Mouse (Mus musculus): ENCODE data around the gene Fmnl3. TPM values are rescaled to one million over a fixed set of nuclear protein-coding genes. Genes with fewer than 3 reads are reported as not detected.

The Fmnl3 gene
- polyA plus RNA-seq (2012; rRNA removed) = 25.0 and 32.9 TPM in 2 replicates

DNA sequence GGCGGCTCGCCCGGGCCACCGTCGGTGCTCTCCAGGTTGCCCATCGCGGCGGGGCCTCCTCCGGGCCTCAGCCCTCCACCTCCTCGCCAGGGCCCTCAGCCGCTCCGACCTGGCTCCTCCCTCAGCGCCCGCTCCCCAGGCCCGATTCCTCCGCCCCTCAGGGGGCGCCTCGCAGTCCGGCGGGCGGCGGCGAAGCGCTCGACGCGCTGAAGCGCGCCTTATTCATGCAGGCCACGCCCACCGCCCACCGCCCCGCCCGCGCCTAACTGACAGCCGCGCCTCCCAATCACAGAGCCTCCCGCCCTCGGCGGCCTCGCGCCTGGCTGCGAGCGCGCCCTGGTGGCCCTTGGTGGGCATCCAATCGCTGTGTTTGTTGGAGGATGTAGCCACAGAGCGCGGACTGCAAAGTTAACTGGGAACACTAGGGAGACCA, at the start of gene Fmnl3:
Fmnl3 (minus strand) TSS at position 224 of the 433 bp plus-strand sequence.

DNA sequence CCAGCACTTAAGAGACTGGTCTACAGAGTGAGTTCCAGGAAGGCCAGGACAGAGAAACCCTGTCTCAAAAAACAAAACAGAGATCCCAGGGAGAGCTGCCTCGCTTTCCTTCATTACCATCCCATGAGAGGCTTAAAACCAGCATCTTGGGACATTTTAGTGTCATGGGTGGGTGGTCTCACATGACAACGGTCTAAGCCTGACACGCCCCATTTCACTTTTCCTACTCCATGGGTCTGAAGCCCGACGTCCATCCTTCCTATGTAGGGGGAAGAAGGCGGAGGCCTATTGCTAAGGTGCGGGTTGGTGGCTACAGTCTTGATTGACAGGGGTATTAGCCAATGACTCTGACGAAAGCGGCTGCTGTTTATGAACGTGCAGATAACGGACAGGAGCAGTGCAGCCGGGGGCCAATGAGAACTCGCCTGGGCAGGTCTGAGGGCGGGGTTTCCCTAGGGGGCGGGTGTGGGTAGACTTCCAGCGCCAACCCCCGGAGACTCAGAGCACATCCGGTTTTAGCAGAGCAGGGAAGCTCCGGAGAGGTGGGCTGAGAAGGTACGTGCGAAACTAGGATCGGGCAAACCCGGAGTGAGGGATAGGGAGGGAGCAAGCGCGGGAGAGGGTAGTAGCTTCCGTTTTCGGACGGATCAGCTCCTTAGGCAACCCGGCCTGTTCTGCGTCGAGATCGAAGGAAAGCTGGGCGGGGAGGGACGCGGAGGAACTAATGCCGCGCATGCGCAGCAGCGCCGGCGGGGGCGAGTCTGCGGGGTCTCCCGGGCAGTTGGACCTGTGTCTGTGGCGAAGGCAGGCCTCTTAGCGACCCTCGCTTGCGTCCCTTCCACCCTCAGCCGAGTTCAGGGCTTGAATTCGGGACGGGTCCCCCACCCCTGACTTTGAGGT, 22.5 kb upstream of the Fmnl3 start, which contains the start of gene Tmbim6:
Tmbim6 (plus strand) TSS at position 397 of the 900 bp plus-strand sequence.

DNA sequence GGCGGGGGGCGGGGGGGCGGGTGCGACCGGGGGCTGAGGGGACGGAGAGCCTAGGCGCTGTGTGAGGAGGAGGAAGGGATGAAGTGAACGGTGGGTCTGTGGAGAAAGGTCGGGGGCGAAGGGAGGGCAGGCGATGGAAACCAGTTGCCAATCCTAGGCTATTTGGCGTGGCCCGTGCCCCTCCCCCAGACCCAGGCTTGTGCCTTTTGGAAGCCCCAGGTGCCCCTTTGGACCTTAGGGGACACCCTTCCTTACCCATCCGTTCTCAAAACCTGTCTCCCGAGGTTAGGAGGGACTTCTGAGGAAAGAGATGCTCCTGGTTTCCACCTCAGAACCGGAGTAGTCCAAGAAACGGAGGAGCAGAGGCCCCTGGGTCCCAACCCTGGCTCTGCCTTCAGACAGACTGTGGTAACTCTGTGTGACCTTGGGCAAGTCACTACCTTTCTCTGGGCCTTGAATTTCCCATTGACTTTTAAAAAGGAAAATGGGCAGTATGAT, 74.7 kb downstream of the Fmnl3 start, which contains the start of gene Fam186b:
Fam186b (minus strand) TSS at position 405 of the 498 bp plus-strand sequence.

DNA sequence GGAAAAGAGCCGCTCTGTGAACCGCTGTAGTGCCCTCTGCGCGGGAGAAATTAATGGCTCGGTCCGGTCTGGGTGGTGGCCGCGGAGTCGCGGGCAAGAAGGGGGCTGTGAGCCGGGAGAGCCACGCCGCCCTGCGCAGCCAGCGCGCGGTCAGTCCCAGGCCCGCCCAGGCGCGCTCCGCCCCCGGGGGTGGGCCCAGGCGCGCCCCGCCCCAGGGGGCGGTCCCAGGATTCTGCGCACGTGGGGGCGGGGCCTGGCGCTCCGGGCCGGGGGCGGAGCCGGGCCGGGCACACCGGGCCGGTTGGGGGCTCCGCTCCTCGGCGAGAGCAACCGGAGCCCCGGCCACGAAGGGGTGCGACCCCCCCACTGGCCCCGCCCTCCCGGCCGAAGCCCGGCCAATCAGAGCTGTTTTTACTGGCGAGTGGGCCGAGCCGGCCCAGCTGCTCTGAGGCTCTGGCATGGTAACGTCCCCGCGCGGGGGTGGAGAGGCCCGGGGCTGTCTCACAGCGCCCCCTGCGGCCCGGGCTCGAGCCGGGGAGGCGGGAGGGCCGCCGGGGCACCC, 75.4 kb downstream of the Fmnl3 start, which contains the start of gene Prpf40b:
Prpf40b (plus strand) TSS at position 275 of the 562 bp plus-strand sequence.

Other genes with a start within 250 kb of the Fmnl3 start
- 48.2 and 52.8 TPM in 2 replicates for gene Spats2, start 244.6 kb downstream of the Fmnl3 start, polyA plus RNA-seq (2012; rRNA removed)
- gene Kcnh3, start 145.6 kb downstream of the Fmnl3 start, polyA plus RNA-seq (2012; rRNA removed) = 3.7 and 6.5 TPM in 2 replicates
- gene Mcrs1, start 118.5 kb downstream of the Fmnl3 start, polyA plus RNA-seq (2012; rRNA removed) = 131 and 143 TPM in 2 replicates
- gene Prpf40b, start 75.4 kb downstream of the Fmnl3 start, polyA plus RNA-seq (2012; rRNA removed) = 206 and 211 TPM in 2 replicates
- 0.34 and 0.36 TPM in 2 replicates for gene Fam186b, start 74.6 kb downstream of the Fmnl3 start, polyA plus RNA-seq (2012; rRNA removed)
- gene Tmbim6, start 22.4 kb upstream of the Fmnl3 start, polyA plus RNA-seq (2012; rRNA removed) = 173 and 181 TPM in 2 replicates
- 19.7 and 23.8 TPM in 2 replicates for gene Nckap5l, start 87.3 kb upstream of the Fmnl3 start, polyA plus RNA-seq (2012; rRNA removed)
- 13.6 and 15.7 TPM in 2 replicates for gene Bcdin3d, start 104.2 kb upstream of the Fmnl3 start, polyA plus RNA-seq (2012; rRNA removed)
- gene Faim2, start 157.7 kb upstream of the Fmnl3 start, polyA plus RNA-seq (2012; rRNA removed) = 5.2 and 7.8 TPM in 2 replicates
- gene Aqp2, start 208.6 kb upstream of the Fmnl3 start, polyA plus RNA-seq (2012; rRNA removed) = not detected in 2 replicates
- gene Aqp5, start 220.3 kb upstream of the Fmnl3 start, polyA plus RNA-seq (2012; rRNA removed) = 0.86 and 1.3 TPM in 2 replicates
- 2.8 and 4.0 TPM in 2 replicates for gene Aqp6, start 230.9 kb upstream of the Fmnl3 start, polyA plus RNA-seq (2012; rRNA removed)

Data from central nervous system, embryonic 14 days (tissue).